Mouse (Mus musculus): ENCODE data around the gene Zfp488. TPM values are rescaled to one million over a fixed set of nuclear protein-coding genes. Genes with fewer than 3 reads are reported as not detected.

Zfp488 gene
- total and polyA plus RNA-seq, 2 experiments: under 0.01 TPM; not detected in 1

DNA sequence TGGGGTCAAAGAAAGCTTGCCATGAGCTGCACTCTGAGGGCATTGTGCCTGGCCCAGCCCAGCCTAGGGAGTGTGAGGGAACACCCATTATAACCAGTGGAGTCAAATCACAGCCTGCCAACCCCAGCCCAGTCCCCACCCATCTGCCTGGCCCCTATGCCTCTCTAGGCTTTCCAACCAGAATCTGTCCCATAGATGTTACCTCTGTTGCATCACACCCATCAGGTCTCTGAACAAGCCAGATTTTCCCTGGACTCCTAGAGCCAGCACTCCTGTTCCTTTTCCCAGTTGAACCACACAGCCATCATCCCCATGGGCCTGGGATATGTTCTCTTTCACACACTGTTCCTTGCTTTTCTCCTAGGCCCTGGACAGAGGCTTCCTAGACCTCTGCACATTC lies 22.9 kb upstream of the Zfp488 start:
- H3K4me1 ChIP-seq (ENCODE audit: control insufficient read depth, insufficient read depth, low read length): no peaks in the 10 kb centered on the region
- no peak overlapping the region for H3K27ac ChIP-seq (replicated peaks; ENCODE audit: insufficient read depth, low read depth, low read length)
- no peak for TF ChIP-seq CTCF (IDR thresholded peaks at IDR 0.05; ENCODE audit: low read depth, low read length)
- no peak for TF ChIP-seq POLR2A (IDR thresholded peaks at IDR 0.05; ENCODE audit: extremely low read depth, insufficient read depth, low read length)
- H3K9ac ChIP-seq (ENCODE audit: low read depth, low read length): no peak overlapping the region
- no peak overlapping the region for H3K4me3 ChIP-seq (ENCODE audit: insufficient read depth, low read depth, low read length)
- H3K27me3 ChIP-seq (ENCODE audit: control insufficient read depth, insufficient read depth, low read length): no peaks in the 10 kb centered on the region
- no peaks in the 10 kb centered on the region for H3K36me3 ChIP-seq (ENCODE audit: control insufficient read depth, insufficient read depth, low read length)
- H3K79me2 ChIP-seq (ENCODE audit: control insufficient read depth, insufficient read depth, low read length): no peaks in the 10 kb centered on the region
- DNase-seq (ENCODE audit: extremely low read depth, low read depth, low spot score): no peak

- Histone ChIP-seq H3K4me3 (ENCODE audit: insufficient read depth, low read depth, low read length) (no peak overlapping the region), H3K36me3 (ENCODE audit: control insufficient read depth, insufficient read depth, low read length) (no peaks in the 10 kb centered on the region), H3K27me3 (ENCODE audit: control insufficient read depth, insufficient read depth, low read length) (no peaks in the 10 kb centered on the region), H3K4me1 (ENCODE audit: control insufficient read depth, insufficient read depth, low read length) (no peaks in the 10 kb centered on the region), H3K27ac (replicated peaks; ENCODE audit: insufficient read depth, low read depth, low read length) (no peak overlapping the region), H3K79me2 (ENCODE audit: control insufficient read depth, insufficient read depth, low read length) (no peaks in the 10 kb centered on the region), H3K9ac (ENCODE audit: low read depth, low read length) (no peak overlapping the region)
- TF ChIP-seq CTCF (IDR thresholded peaks at IDR 0.05; ENCODE audit: low read depth, low read length) (no peak), POLR2A (IDR thresholded peaks at IDR 0.05; ENCODE audit: extremely low read depth, insufficient read depth, low read length) (no peak)
- DNase-seq (ENCODE audit: extremely low read depth, low read depth, low spot score): no peak
Observed at GRCm38 (mm10) chr14:34000076-34000475, 21.5 kb upstream of the Zfp488 start.

- DNase-seq (ENCODE audit: extremely low read depth, low read depth, low spot score): no peak
- TF ChIP-seq POLR2A (IDR thresholded peaks at IDR 0.05; ENCODE audit: extremely low read depth, insufficient read depth, low read length) (no peak), CTCF (IDR thresholded peaks at IDR 0.05; ENCODE audit: low read depth, low read length) (no peak)
- no peak overlapping the region for H3K9ac ChIP-seq (ENCODE audit: low read depth, low read length)
- H3K27me3 ChIP-seq (ENCODE audit: control insufficient read depth, insufficient read depth, low read length): no peaks in the 10 kb centered on the region
- 71% methylated on average over 6 of the region's 6 CpGs for WGBS
- no peaks in the 10 kb centered on the region for H3K36me3 ChIP-seq (ENCODE audit: control insufficient read depth, insufficient read depth, low read length)
- no peaks in the 10 kb centered on the region for H3K4me1 ChIP-seq (ENCODE audit: control insufficient read depth, insufficient read depth, low read length)
- H3K27ac ChIP-seq (replicated peaks; ENCODE audit: insufficient read depth, low read depth, low read length): no peak overlapping the region
- no peaks in the 10 kb centered on the region for H3K79me2 ChIP-seq (ENCODE audit: control insufficient read depth, insufficient read depth, low read length)
- no peak overlapping the region for H3K4me3 ChIP-seq (ENCODE audit: insufficient read depth, low read depth, low read length)
Observed at GRCm38 (mm10) chr14:33997427-33997826, 18.9 kb upstream of the Zfp488 start.

GRCm38 (mm10) chr14:33993521-33994289 lies 15.1 kb upstream of the Zfp488 start:
- Histone ChIP-seq H3K4me3 (ENCODE audit: insufficient read depth, low read depth, low read length) (no peak overlapping the region), H3K9ac (ENCODE audit: low read depth, low read length) (no peak overlapping the region), H3K36me3 (ENCODE audit: control insufficient read depth, insufficient read depth, low read length) (no peaks in the 10 kb centered on the region), H3K27ac (replicated peaks; ENCODE audit: insufficient read depth, low read depth, low read length) (no peak overlapping the region), H3K27me3 (ENCODE audit: control insufficient read depth, insufficient read depth, low read length) (no peaks in the 10 kb centered on the region), H3K4me1 (ENCODE audit: control insufficient read depth, insufficient read depth, low read length) (no peaks in the 10 kb centered on the region), H3K79me2 (ENCODE audit: control insufficient read depth, insufficient read depth, low read length) (no peaks in the 10 kb centered on the region)
- TF ChIP-seq CTCF (IDR thresholded peaks at IDR 0.05; ENCODE audit: low read depth, low read length): no peak
- TF ChIP-seq POLR2A (IDR thresholded peaks at IDR 0.05; ENCODE audit: extremely low read depth, insufficient read depth, low read length): no peak
- WGBS: 83% methylated on average over 6 of the region's 6 CpGs
- no peak for DNase-seq (ENCODE audit: extremely low read depth, low read depth, low spot score)

DNA sequence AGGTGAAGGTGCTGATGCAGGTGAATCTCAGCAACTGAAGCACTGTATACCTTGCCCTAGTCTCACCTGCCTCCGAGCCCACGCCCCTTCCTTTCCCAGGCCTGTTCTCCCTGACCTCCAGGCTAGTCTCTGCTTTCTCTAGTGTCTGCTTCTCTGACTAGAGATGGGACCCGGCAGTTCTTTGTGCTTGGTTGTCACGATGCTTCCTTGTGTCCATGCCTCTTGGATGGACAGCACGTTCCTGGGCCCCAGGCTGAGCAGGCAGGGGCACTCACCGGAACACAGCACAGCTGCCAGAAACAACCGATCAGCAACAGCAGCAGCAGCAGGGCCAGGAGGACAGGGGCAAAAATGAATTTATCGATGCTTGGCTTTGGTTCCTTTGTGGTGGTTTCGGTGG lies 14.5 kb upstream of the Zfp488 start:
- Histone ChIP-seq H3K36me3 (ENCODE audit: control insufficient read depth, insufficient read depth, low read length) (no peaks in the 10 kb centered on the region), H3K27me3 (ENCODE audit: control insufficient read depth, insufficient read depth, low read length) (no peaks in the 10 kb centered on the region), H3K4me3 (ENCODE audit: insufficient read depth, low read depth, low read length) (no peak overlapping the region), H3K4me1 (ENCODE audit: control insufficient read depth, insufficient read depth, low read length) (no peaks in the 10 kb centered on the region), H3K27ac (replicated peaks; ENCODE audit: insufficient read depth, low read depth, low read length) (no peak overlapping the region), H3K79me2 (ENCODE audit: control insufficient read depth, insufficient read depth, low read length) (no peaks in the 10 kb centered on the region), H3K9ac (ENCODE audit: low read depth, low read length) (no peak overlapping the region)
- no peak for DNase-seq (ENCODE audit: extremely low read depth, low read depth, low spot score)
- WGBS: 84% methylated on average over 9 of the region's 9 CpGs
- TF ChIP-seq CTCF (IDR thresholded peaks at IDR 0.05; ENCODE audit: low read depth, low read length) (no peak), POLR2A (IDR thresholded peaks at IDR 0.05; ENCODE audit: extremely low read depth, insufficient read depth, low read length) (no peak)

GRCm38 (mm10) chr14:33991971-33992370 lies 13.4 kb upstream of the Zfp488 start:
- 67% methylated on average over 4 of the region's 4 CpGs for WGBS
- Histone ChIP-seq H3K36me3 (ENCODE audit: control insufficient read depth, insufficient read depth, low read length) (no peaks in the 10 kb centered on the region), H3K4me3 (ENCODE audit: insufficient read depth, low read depth, low read length) (no peak overlapping the region), H3K4me1 (ENCODE audit: control insufficient read depth, insufficient read depth, low read length) (no peaks in the 10 kb centered on the region), H3K27ac (replicated peaks; ENCODE audit: insufficient read depth, low read depth, low read length) (no peak overlapping the region), H3K27me3 (ENCODE audit: control insufficient read depth, insufficient read depth, low read length) (no peaks in the 10 kb centered on the region), H3K9ac (ENCODE audit: low read depth, low read length) (no peak overlapping the region), H3K79me2 (ENCODE audit: control insufficient read depth, insufficient read depth, low read length) (no peaks in the 10 kb centered on the region)
- no peak for DNase-seq (ENCODE audit: extremely low read depth, low read depth, low spot score)
- TF ChIP-seq POLR2A (IDR thresholded peaks at IDR 0.05; ENCODE audit: extremely low read depth, insufficient read depth, low read length) (no peak), CTCF (IDR thresholded peaks at IDR 0.05; ENCODE audit: low read depth, low read length) (no peak)
